Mouse (Mus musculus): ENCODE results near the gene Ak2.

GRCm38 (mm10) chr4:128969607-128970416, 21.9 kb upstream of the Ak2 start:
- no peak for TF ChIP-seq POLR2A (IDR thresholded peaks at IDR 0.05; ENCODE audit: control insufficient read depth, extremely low read depth, insufficient read depth, low read length, poor library complexity)
- TF ChIP-seq CTCF (IDR thresholded peaks at IDR 0.05; ENCODE audit: borderline replicate concordance, control insufficient read depth, extremely low read depth, insufficient read depth, low read length, poor library complexity): no peak
